Mouse (Mus musculus): ENCODE data around the gene Orai3.

- TF ChIP-seq EP300 (optimal IDR thresholded peaks at IDR 0.05) (no peak), CTCF (IDR thresholded peaks at IDR 0.05; ENCODE audit: low read depth) (0 out of 2 replicates have a peak, but pooled peaks have one; percentile 2)
These were observed 8.1 kb downstream of the Orai3 start for GRCm38 (mm10) chr7:127777474-127778266.

Data from stomach, postnatal 0 days (tissue).